12 mouse cellular contexts compared by ENCODE assay signal in genomic region chr15:57162401-57163343, GRCm38 (mm10).
DNase-seq lines count a peak whose midpoint lies in the region; ATAC-seq lines count a peak whose summit lies in the region.
"Had no signal": no experiment of that assay in that cellular context is flagged by ENCODE, and none has a peak within 500 bp of the region (broad histone marks: within the 10 kb centered on the region; RNA-seq: fewer than 3 reads in every experiment).

No protein-coding gene starts in this region.

- H3K4me1 ChIP-seq in embryonic facial prominence, embryonic 14.5 days (ENCODE audit: control insufficient read depth, insufficient read depth, low read length) = 0 out of 2 replicates have a peak, but pooled peaks cover 4% of the 10 kb centered on the region
- no peaks in the 10 kb centered on the region for H3K4me1 ChIP-seq in limb, embryonic 10.5 days
- H3K4me1 ChIP-seq in neural tube, embryonic 14.5 days (ENCODE audit: control insufficient read depth, insufficient read depth, low read length) = no peaks in the 10 kb centered on the region
- H3K4me1 ChIP-seq: heart, embryonic 12.5 days had no signal

- intact Hi-C loops in heart, postnatal 10 days (cut with DNase I) = no loop called here

- H3K36me3 ChIP-seq in embryonic facial prominence, embryonic 14.5 days (ENCODE audit: control insufficient read depth, insufficient read depth, low read length) = no peaks in the 10 kb centered on the region
- H3K36me3 ChIP-seq in limb, embryonic 10.5 days = no peaks in the 10 kb centered on the region
- H3K36me3 ChIP-seq in neural tube, embryonic 14.5 days (ENCODE audit: control insufficient read depth, insufficient read depth, low read length) = no peaks in the 10 kb centered on the region
- H3K36me3 ChIP-seq: embryonic facial prominence, embryonic 13.5 days; heart, embryonic 12.5 days had no signal

- 33% methylated on average over 12 of the region's 12 CpGs for WGBS in embryonic facial prominence, embryonic 14.5 days
- WGBS in limb, embryonic 10.5 days = 75% methylated on average over 12 of the region's 12 CpGs
- WGBS in neural tube, embryonic 14.5 days = 43% methylated on average over 12 of the region's 12 CpGs

- ATAC-seq in embryonic facial prominence, embryonic 14.5 days (ENCODE audit: low read depth) = peak; percentile 83
- peak; percentile 74 for ATAC-seq in neural tube, embryonic 14.5 days (ENCODE audit: low read depth)
- ATAC-seq in frontal cortex, adult (ENCODE audit: low TSS enrichment) = no peak
- ATAC-seq in erythroid progenitor cell, adult 5-6 weeks (replicated peaks; ENCODE audit: low FRiP score, poor library complexity, severe bottlenecking) = no peak

- peak; percentile 4 for DNase-seq in heart, postnatal 4 days
- DNase-seq in heart, postnatal 10 days = no peak
- DNase-seq in embryonic facial prominence, embryonic 14.5 days (ENCODE audit: low spot score) = peak; percentile 67
- no peak for DNase-seq in limb, embryonic 10.5 days (ENCODE audit: low spot score)
- DNase-seq in gastrocnemius, postnatal 10 days = no peak
- DNase-seq: right cerebral cortex, postnatal 14 days; thymus, adult 2 months had no signal

- H3K27me3 ChIP-seq in embryonic facial prominence, embryonic 14.5 days (replicated peaks; ENCODE audit: control insufficient read depth, insufficient read depth, low read length) = no peaks in the 10 kb centered on the region
- H3K27me3 ChIP-seq in limb, embryonic 10.5 days (ENCODE audit: low read depth, poor library complexity, severe bottlenecking) = no peaks in the 10 kb centered on the region
- H3K27me3 ChIP-seq in neural tube, embryonic 14.5 days (ENCODE audit: control insufficient read depth, insufficient read depth, low read length) = no peaks in the 10 kb centered on the region
- H3K27me3 ChIP-seq: embryonic facial prominence, embryonic 13.5 days; heart, embryonic 12.5 days had no signal

- H3K4me3 ChIP-seq in embryonic facial prominence, embryonic 14.5 days (ENCODE audit: low read depth, low read length) = no peak overlapping the region
- H3K4me3 ChIP-seq in limb, embryonic 10.5 days = no peak overlapping the region
- H3K4me3 ChIP-seq in neural tube, embryonic 14.5 days (ENCODE audit: low read depth, low read length) = no peak overlapping the region
- H3K4me3 ChIP-seq: embryonic facial prominence, embryonic 13.5 days; heart, embryonic 12.5 days had no signal

- H3K9ac ChIP-seq in embryonic facial prominence, embryonic 14.5 days (ENCODE audit: low read depth, low read length) = no peak overlapping the region
- H3K9ac ChIP-seq in neural tube, embryonic 14.5 days (replicated peaks; ENCODE audit: low read depth, low read length) = no peak overlapping the region
- H3K9ac ChIP-seq: embryonic facial prominence, embryonic 13.5 days; heart, embryonic 12.5 days had no signal

- H3K4me2 ChIP-seq in embryonic facial prominence, embryonic 14.5 days (ENCODE audit: low read depth, low read length) = no peak overlapping the region
- no peak overlapping the region for H3K4me2 ChIP-seq in neural tube, embryonic 14.5 days (ENCODE audit: low read depth, low read length)
- H3K4me2 ChIP-seq: embryonic facial prominence, embryonic 13.5 days; heart, embryonic 12.5 days had no signal

- H3K9me3 ChIP-seq in embryonic facial prominence, embryonic 14.5 days (ENCODE audit: control insufficient read depth, low read length) = no peaks in the 10 kb centered on the region
- no peaks in the 10 kb centered on the region for H3K9me3 ChIP-seq in limb, embryonic 10.5 days (replicated peaks)
- H3K9me3 ChIP-seq in neural tube, embryonic 14.5 days (ENCODE audit: control insufficient read depth, low read length) = no peaks in the 10 kb centered on the region
- H3K9me3 ChIP-seq: embryonic facial prominence, embryonic 13.5 days; heart, embryonic 12.5 days had no signal

- no peak overlapping the region for H3K27ac ChIP-seq in embryonic facial prominence, embryonic 14.5 days (replicated peaks; ENCODE audit: low read depth, low read length)
- H3K27ac ChIP-seq in limb, embryonic 10.5 days = peak overlapping the region; percentile 50; the same call in 1 of the 2 replicates
- 0 out of 2 replicates have a peak overlapping the region, but pooled peaks have one; percentile 16 for H3K27ac ChIP-seq in neural tube, embryonic 14.5 days (ENCODE audit: low read depth, low read length)
- H3K27ac ChIP-seq: embryonic facial prominence, embryonic 13.5 days had no signal

Comparison
In these comparisons a context has a peak if more than half of its experiments do, and no peak if none do; other contexts are left out.
1. DNase-seq: peak in heart, postnatal 4 days (single experiment) and embryonic facial prominence, embryonic 14.5 days (single experiment); none in heart, postnatal 10 days (0 of 2), limb, embryonic 10.5 days (single experiment) and gastrocnemius, postnatal 10 days (single experiment).
2. ATAC-seq: peak in embryonic facial prominence, embryonic 14.5 days (single experiment) and neural tube, embryonic 14.5 days (single experiment); none in frontal cortex, adult (single experiment) and erythroid progenitor cell, adult 5-6 weeks (single experiment).